Mouse (Mus musculus) C2C12 (cell line): ENCODE measurements at regions not wholly inside any gene's neighbourhood (a gene's known extent, or its start where the extent isn't known, plus 50 kb on each side); places are given as distances from the start of the nearest gene placed in this dataset.

Experiments used
- CTCF ChIP-seq: IDR thresholded peaks from one replicate; pipeline ENCODE4 v1.5.1; 2011; ENCODE audit not compliant: control insufficient read depth, insufficient read depth, insufficient read length
- FOSL1 ChIP-seq: IDR thresholded peaks from one replicate; pipeline ENCODE4 v1.8.0; 2011; ENCODE audit warnings: mild to moderate bottlenecking, low read length; ENCODE audit not compliant: poor library complexity, insufficient read depth, severe bottlenecking
- MAX ChIP-seq: IDR thresholded peaks from one replicate; pipeline ENCODE4 v1.6.1; 2011; ENCODE audit warnings: mild to moderate bottlenecking, control low read depth
- MYOD1 ChIP-seq: IDR thresholded peaks from one replicate; pipeline ENCODE4 v1.6.1; 2011; ENCODE audit warnings: low read depth; ENCODE audit not compliant: control insufficient read depth, insufficient read length
- MYOG ChIP-seq: IDR thresholded peaks from one replicate; pipeline ENCODE4 v1.6.1; 2011; ENCODE audit not compliant: control insufficient read depth, insufficient read length; ENCODE audit errors: extremely low read depth
- USF1 ChIP-seq: IDR thresholded peaks from one replicate; pipeline ENCODE4 v1.6.1; 2011; ENCODE audit warnings: low read depth, mild to moderate bottlenecking, control low read depth, moderate library complexity

GRCm38 (mm10) chr13:82106032-82106431 lies 323.2 kb downstream of the Cetn3 start:
- no peak for TF ChIP-seq CTCF
- no peak for TF ChIP-seq MYOD1
- no peak for TF ChIP-seq FOSL1
- no peak for TF ChIP-seq MAX
- TF ChIP-seq USF1: no peak
- no peak for TF ChIP-seq MYOG
